Comparison of ENCODE assay signal across 8 mouse cellular contexts in the genomic region with DNA sequence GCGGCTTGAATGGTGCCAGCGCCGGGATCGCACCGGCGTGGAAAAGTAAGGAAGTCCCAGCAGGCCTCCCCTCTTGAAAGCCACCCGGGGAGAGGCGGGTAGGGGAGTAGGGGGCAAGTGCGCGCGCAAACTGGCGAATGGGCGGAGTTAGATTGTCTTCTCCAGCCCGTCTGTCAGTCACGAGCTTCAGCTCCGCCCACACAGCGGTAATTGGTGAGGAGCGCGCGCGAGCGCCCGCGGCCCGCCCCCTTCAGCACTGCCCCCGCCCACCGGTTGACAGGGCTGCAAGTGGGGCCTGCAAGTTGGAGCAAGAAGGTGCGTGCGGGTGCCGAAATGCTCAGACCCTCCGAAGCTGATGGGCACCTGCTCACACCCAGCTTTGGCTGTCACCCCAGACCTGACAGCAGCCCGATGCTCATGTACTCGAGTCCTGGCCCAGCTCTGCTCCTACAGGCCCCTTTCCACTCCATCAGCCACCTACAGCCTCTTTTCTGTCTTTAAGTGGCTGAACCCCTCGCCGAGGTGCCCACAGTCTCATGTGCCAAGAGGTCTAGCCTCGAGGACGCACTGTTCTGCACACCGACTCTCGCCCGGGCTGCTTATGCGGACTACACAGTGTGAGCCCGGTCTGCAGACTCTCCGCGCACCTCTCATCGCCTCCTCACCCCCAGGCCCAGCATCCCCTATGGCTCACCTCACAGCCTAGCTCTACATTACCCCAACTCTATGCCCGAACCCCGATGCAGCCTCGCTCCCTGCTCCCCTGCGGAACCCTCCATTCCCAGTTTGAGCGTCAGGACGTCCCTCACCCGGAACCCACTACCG. TPM values are rescaled to one million over a fixed set of nuclear protein-coding genes. Genes with fewer than 3 reads are reported as not detected.
DNase-seq lines count a peak whose midpoint lies in the region.

No protein-coding gene starts in this region.

- peak; percentile 97 to 99 for DNase-seq in adrenal gland, adult (ENCODE audit: inconsistent age in 2 of 2, low spot score in 1 of 2)
- DNase-seq in embryo, embryonic 10 days (ENCODE audit: low spot score): peak; percentile 98
- peak; percentile 97 for DNase-seq in gastrocnemius, postnatal 10 days
- DNase-seq in induced T-regulatory cell, adult 2 months (ENCODE audit: low read depth): peak; percentile 98
- DNase-seq in left cerebral cortex, adult 9 months (ENCODE audit: low spot score in 2 of 2): peak; percentile 90 to 96
- DNase-seq in right cerebral cortex, adult 2 months (ENCODE audit: low spot score in 2 of 2): peak; percentile 93 to 95
- peak; percentile 86 for DNase-seq in urinary bladder, postnatal 10 days (ENCODE audit: low spot score)

- peak overlapping the region; percentile 100 for H3K4me3 ChIP-seq in megakaryocyte, embryonic 14.5 days (replicated peaks)

- peaks cover 28% of the 10 kb centered on the region for H3K36me3 ChIP-seq in megakaryocyte, embryonic 14.5 days (replicated peaks; ENCODE audit: low read length)

- H3K27me3 ChIP-seq in megakaryocyte, embryonic 14.5 days (replicated peaks): peaks cover 10% of the 10 kb centered on the region

- H3K9me3 ChIP-seq in megakaryocyte, embryonic 14.5 days: no peaks in the 10 kb centered on the region

- H3K4me1 ChIP-seq in megakaryocyte, embryonic 14.5 days: peaks cover 74% of the 10 kb centered on the region

RNA-seq across cellular contexts. Expression of gene Ctdspl, which starts 0.8 kb away (rescaled TPM):
- total RNA-seq in gastrocnemius, postnatal 10 days (2021): 10 to 100 TPM; 14.5 to 14.6 TPM
- polyA plus RNA-seq in megakaryocyte, embryonic 14.5 days (2012; ENCODE audit: insufficient read depth, low replicate concordance): 4.2 and 6.0 TPM in 2 replicates

Comparison
In these comparisons a context has a peak if more than half of its experiments do, and no peak if none do; other contexts are left out.
1. Peak in every context shown above with its lines: DNase-seq and H3K4me3 ChIP-seq.